In the genomic region with DNA sequence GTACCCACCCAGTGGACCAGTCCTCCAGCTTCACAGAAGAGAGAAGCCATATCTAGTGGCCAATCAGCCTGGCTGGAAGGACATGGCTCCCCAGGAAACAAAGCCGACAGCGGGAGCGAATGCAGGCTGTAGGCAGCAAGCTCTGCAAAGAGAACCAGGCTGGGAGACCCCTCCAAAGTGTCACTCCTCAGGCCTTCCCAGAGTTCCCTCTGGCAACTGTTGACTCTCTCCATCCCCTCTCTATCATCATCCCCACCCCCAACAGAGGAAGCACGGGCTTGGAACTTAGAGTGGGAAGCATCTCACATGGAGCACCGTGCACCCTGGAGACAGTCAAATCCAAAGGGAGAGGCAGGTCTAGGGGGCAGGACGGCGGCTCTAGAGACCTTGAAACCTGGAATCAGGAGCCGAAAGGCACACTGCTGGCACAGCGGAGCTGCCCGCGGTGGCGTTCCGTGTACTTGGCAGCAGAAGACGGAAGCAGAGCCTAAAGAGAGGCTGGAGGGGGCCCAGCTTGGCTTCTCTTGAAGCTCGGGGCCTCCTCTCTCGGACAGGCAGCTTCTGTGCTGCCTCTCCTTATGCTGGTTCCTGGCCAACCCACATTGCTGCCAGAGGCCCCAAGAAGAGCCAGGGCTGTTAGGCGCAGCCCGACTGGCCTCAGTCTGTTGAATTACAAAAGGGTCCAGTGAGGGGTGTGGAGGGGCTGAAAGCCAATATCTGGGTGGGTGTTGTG, we compare ENCODE assay signal across 8 mouse cellular contexts. TPM values are rescaled to one million over a fixed set of nuclear protein-coding genes. Genes with fewer than 3 reads are reported as not detected.
DNase-seq lines count a peak whose midpoint lies in the region; ATAC-seq and TF ChIP-seq lines count a peak whose summit lies in the region.
"Had no signal": no experiment of that assay in that cellular context is flagged by ENCODE, and none has a peak within 500 bp of the region (broad histone marks: within the 10 kb centered on the region; RNA-seq: fewer than 3 reads in every experiment).

No protein-coding gene starts in this region.

- H3K27me3 ChIP-seq in G1E (ENCODE audit: insufficient read depth, low read length): peaks cover 4% of the 10 kb centered on the region
- no peaks in the 10 kb centered on the region for H3K27me3 ChIP-seq in lung, embryonic 16.5 days (ENCODE audit: control insufficient read depth, insufficient read depth, low read depth, low read length)
- H3K27me3 ChIP-seq in stomach, embryonic 15.5 days (replicated peaks): no peaks in the 10 kb centered on the region

- H3K4me1 ChIP-seq in G1E (ENCODE audit: insufficient read depth, low read depth, low read length): peaks cover 82% of the 10 kb centered on the region
- peaks cover 19% of the 10 kb centered on the region for H3K4me1 ChIP-seq in lung, embryonic 16.5 days (replicated peaks; ENCODE audit: control insufficient read depth, insufficient read depth, low read length)
- peaks cover 19% of the 10 kb centered on the region for H3K4me1 ChIP-seq in stomach, embryonic 15.5 days

- H3K4me2 ChIP-seq in lung, embryonic 16.5 days (ENCODE audit: low read depth, low read length): peak overlapping the region; percentile 26; the same call in 1 of the 2 replicates
- no peak overlapping the region for H3K4me2 ChIP-seq in stomach, embryonic 15.5 days

- no peaks in the 10 kb centered on the region for H3K36me3 ChIP-seq in G1E (replicated peaks)
- H3K36me3 ChIP-seq in lung, embryonic 16.5 days (ENCODE audit: control insufficient read depth, insufficient read depth, low read length): no peaks in the 10 kb centered on the region
- H3K36me3 ChIP-seq in stomach, embryonic 15.5 days: no peaks in the 10 kb centered on the region

- H3K9ac ChIP-seq in lung, embryonic 16.5 days (ENCODE audit: low read length): peak overlapping the region; percentile 31
- H3K9ac ChIP-seq in stomach, embryonic 15.5 days: no peak overlapping the region

- no peak for ATAC-seq in G1E (ENCODE audit: extremely low read depth, insufficient number of reproducible peaks, low FRiP score, poor library complexity, severe bottlenecking)
- ATAC-seq in lung, embryonic 16.5 days (ENCODE audit: low read depth): peak; percentile 79
- ATAC-seq in stomach, embryonic 15.5 days (ENCODE audit: insufficient read depth, low FRiP score, low read depth): no peak

- peak overlapping the region; percentile 81 for H3K27ac ChIP-seq in lung, embryonic 16.5 days (ENCODE audit: low read length)
- 0 out of 2 replicates have a peak overlapping the region, but pooled peaks have one; percentile 6 for H3K27ac ChIP-seq in stomach, embryonic 15.5 days

- 47% methylated on average over 18 of the region's 18 CpGs for WGBS in lung, embryonic 16.5 days
- WGBS in stomach, embryonic 15.5 days: 48% methylated on average over 18 of the region's 18 CpGs

- peak overlapping the region; percentile 42; the same call in 1 of the 2 replicates for H3K4me3 ChIP-seq in G1E (ENCODE audit: low read depth, low read length)
- H3K4me3 ChIP-seq in lung, embryonic 16.5 days (ENCODE audit: low read length): 0 out of 2 replicates have a peak overlapping the region, but pooled peaks have one; percentile 14
- no peak overlapping the region for H3K4me3 ChIP-seq in stomach, embryonic 15.5 days (replicated peaks)

- H3K9me3 ChIP-seq in G1E (replicated peaks): peaks cover 4% of the 10 kb centered on the region; the same call in 1 of the 2 replicates
- 0 out of 2 replicates have a peak, but pooled peaks cover 2% of the 10 kb centered on the region for H3K9me3 ChIP-seq in lung, embryonic 16.5 days (ENCODE audit: control insufficient read depth, low read length)
- H3K9me3 ChIP-seq in stomach, embryonic 15.5 days: no peaks in the 10 kb centered on the region

- DNase-seq in G1E (ENCODE audit: low spot score): no peak
- DNase-seq in brain, adult 2 months (ENCODE audit: low read depth, low spot score): peak; percentile 85
- DNase-seq in frontal cortex, postnatal 25 days (ENCODE audit: low spot score in 2 of 2): peak; percentile 28 to 31
- peak; percentile 32 to 68 for DNase-seq in layer of hippocampus, adult 18-20 months (ENCODE audit: low spot score in 2 of 2)
- no peak for DNase-seq in spleen, postnatal 36 days (ENCODE audit: low spot score in 2 of 2)

- no peak for TF ChIP-seq CTCF in G1E (IDR thresholded peaks at IDR 0.05; ENCODE audit: low read depth, low read length)

RNA-seq across cellular contexts. Expression of a gene that starts 41.3 kb away (rescaled TPM):
- not detected in 2 replicates for total RNA-seq in G1E (2014; fragmentation: Nextera tagmentation)
- 0.06 and 0.11 TPM in 2 replicates for total RNA-seq in G1E (2017)
- not detected in 2 replicates for polyA plus RNA-seq in G1E (2012)
- total RNA-seq in layer of hippocampus, adult 18-20 months (2021): 10 to 100 TPM; 18.6 to 19.5 TPM
- 2.5 and 2.6 TPM in 2 replicates for polyA plus RNA-seq in lung, embryonic 16.5 days (2015; fragmentation: Nextera tagmentation; extraction: Ambion mirVana)
- 0.69 and 0.95 TPM in 2 replicates for polyA plus RNA-seq in stomach, embryonic 15.5 days (2015; fragmentation: Nextera tagmentation; extraction: Ambion mirVana)
- total RNA-seq: liver, adult 2 months had no signal

Comparison
In these comparisons a context has a peak if more than half of its experiments do, and no peak if none do; other contexts are left out.
1. DNase-seq: peak in brain, adult 2 months (single experiment), frontal cortex, postnatal 25 days (2 of 2) and layer of hippocampus, adult 18-20 months (2 of 2); none in G1E (single experiment) and spleen, postnatal 36 days (0 of 2).